Mouse (Mus musculus): ENCODE measurements around the gene Gcnt4. TPM values are rescaled to one million over a fixed set of nuclear protein-coding genes. Genes with fewer than 3 reads are reported as not detected.
"Not testable (repeated sequence)": the region's sequence is repeated elsewhere in the genome, so short reads cannot be mapped to it uniquely, and the experiment has no call there.

The Gcnt4 gene
- 0.10 and 0.12 TPM in 2 replicates for polyA plus RNA-seq (2015; fragmentation: Nextera tagmentation; extraction: Ambion mirVana)

- peak within 1 kb of the TSS; percentile 67 for H3K4me3 ChIP-seq (replicated peaks; ENCODE audit: low read length)
- H3K36me3 ChIP-seq (ENCODE audit: control insufficient read depth, insufficient read depth), result no peaks in the 10 kb centered on the region
- 10% methylated on average over 56 of the region's 56 CpGs for WGBS
- H3K27ac ChIP-seq (ENCODE audit: low read length), result no peak within 1 kb of the TSS
- H3K9ac ChIP-seq (replicated peaks; ENCODE audit: low read depth, low read length), result peak within 1 kb of the TSS; percentile 63
- H3K27me3 ChIP-seq (replicated peaks; ENCODE audit: control insufficient read depth, insufficient read depth, low read length), result peaks cover 21% of the 10 kb centered on the region
- H3K4me2 ChIP-seq (ENCODE audit: low read length), result peak within 1 kb of the TSS; percentile 100
- no peaks in the 10 kb centered on the region for H3K9me3 ChIP-seq (ENCODE audit: control insufficient read depth, low read length)
- peak; percentile 63 for ATAC-seq
- peaks cover 12% of the 10 kb centered on the region for H3K4me1 ChIP-seq (replicated peaks; ENCODE audit: control insufficient read depth, insufficient read depth, low read length)
Measured at GRCm38 (mm10) chr13:96923999-96924961, at the start of gene Gcnt4. Gene Gcnt4, plus strand, starts transcription at chr13:96924689.

GRCm38 (mm10) chr13:96878220-96879057, 46.0 kb upstream of the Gcnt4 start:
- peak; percentile 47; the same call in 1 of the 2 replicates for ATAC-seq
- H3K27me3 ChIP-seq (replicated peaks; ENCODE audit: control insufficient read depth, insufficient read depth, low read length), result no peaks in the 10 kb centered on the region
- H3K36me3 ChIP-seq (ENCODE audit: control insufficient read depth, insufficient read depth), result no peaks in the 10 kb centered on the region
- no peak overlapping the region for H3K9ac ChIP-seq (replicated peaks; ENCODE audit: low read depth, low read length)
- no peak overlapping the region for H3K27ac ChIP-seq (ENCODE audit: low read length)
- 62% methylated on average over 12 of the region's 12 CpGs for WGBS
- H3K4me1 ChIP-seq (replicated peaks; ENCODE audit: control insufficient read depth, insufficient read depth, low read length), result no peaks in the 10 kb centered on the region
- H3K9me3 ChIP-seq (ENCODE audit: control insufficient read depth, low read length), result no peaks in the 10 kb centered on the region
- H3K4me3 ChIP-seq (replicated peaks; ENCODE audit: low read length), result no peak overlapping the region
- H3K4me2 ChIP-seq (ENCODE audit: low read length), result no peak overlapping the region

DNA sequence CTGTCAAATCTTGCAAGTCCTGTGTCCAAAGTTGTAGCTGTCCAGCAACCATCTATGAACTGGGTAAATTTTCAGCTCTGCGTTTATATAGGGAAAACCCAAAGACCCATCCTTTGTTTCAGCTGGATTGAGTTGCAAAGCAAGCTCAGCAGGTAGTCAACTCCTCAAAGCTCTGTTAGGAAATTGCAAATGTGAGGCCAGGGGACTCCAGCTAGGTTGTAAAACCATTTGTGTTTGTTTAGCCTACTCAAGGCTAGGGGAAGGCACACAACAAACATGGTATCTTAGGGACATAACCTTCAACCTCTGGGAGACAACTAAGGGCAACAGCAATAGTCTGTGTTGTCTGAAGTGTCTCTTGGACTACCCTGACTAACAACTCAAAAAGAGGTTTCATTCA, 40.0 kb upstream of the Gcnt4 start:
- H3K4me3 ChIP-seq (replicated peaks; ENCODE audit: low read length), result no peak overlapping the region
- no peaks in the 10 kb centered on the region for H3K4me1 ChIP-seq (replicated peaks; ENCODE audit: control insufficient read depth, insufficient read depth, low read length)
- H3K27ac ChIP-seq (ENCODE audit: low read length), result no peak overlapping the region
- no peak overlapping the region for H3K4me2 ChIP-seq (ENCODE audit: low read length)
- no peaks in the 10 kb centered on the region for H3K9me3 ChIP-seq (ENCODE audit: control insufficient read depth, low read length)
- no peak overlapping the region for H3K9ac ChIP-seq (replicated peaks; ENCODE audit: low read depth, low read length)
- no peaks in the 10 kb centered on the region for H3K36me3 ChIP-seq (ENCODE audit: control insufficient read depth, insufficient read depth)
- H3K27me3 ChIP-seq (replicated peaks; ENCODE audit: control insufficient read depth, insufficient read depth, low read length), result no peaks in the 10 kb centered on the region
- no peak for ATAC-seq
- WGBS, result 45% methylated on average over 1 of the region's 1 CpGs

DNA sequence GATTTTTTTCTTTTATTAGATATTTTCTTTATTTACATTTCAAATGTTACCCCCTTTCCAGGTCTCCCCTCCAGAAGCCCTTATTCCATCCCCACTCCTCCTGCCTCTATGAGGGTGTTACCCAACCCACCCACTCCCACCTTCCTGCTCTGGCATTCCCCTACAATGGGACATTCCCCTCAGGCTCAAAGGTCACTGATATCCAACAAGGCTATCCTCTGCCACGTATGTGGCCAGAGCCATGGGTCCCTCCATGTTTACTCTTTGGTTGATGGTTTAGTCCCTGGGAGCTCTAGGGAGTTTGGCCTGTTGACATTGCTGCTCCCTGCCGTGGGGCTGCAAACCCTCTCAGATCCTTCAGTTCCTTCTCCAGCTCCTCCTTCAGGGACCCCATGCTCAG, 34.5 kb upstream of the Gcnt4 start:
- Histone ChIP-seq H3K4me2 (ENCODE audit: low read length) (no peak overlapping the region), H3K36me3 (ENCODE audit: control insufficient read depth, insufficient read depth) (no peaks in the 10 kb centered on the region), H3K9me3 (ENCODE audit: control insufficient read depth, low read length) (no peaks in the 10 kb centered on the region), H3K27ac (ENCODE audit: low read length) (no peak overlapping the region), H3K4me1 (replicated peaks; ENCODE audit: control insufficient read depth, insufficient read depth, low read length) (no peaks in the 10 kb centered on the region), H3K27me3 (replicated peaks; ENCODE audit: control insufficient read depth, insufficient read depth, low read length) (no peaks in the 10 kb centered on the region), H3K4me3 (replicated peaks; ENCODE audit: low read length) (no peak overlapping the region), H3K9ac (replicated peaks; ENCODE audit: low read depth, low read length) (no peak overlapping the region)
- 68% methylated on average over 2 of the region's 2 CpGs for WGBS
- no peak for ATAC-seq

- no peak overlapping the region for H3K4me3 ChIP-seq (replicated peaks; ENCODE audit: low read length)
- H3K4me2 ChIP-seq (ENCODE audit: low read length), result no peak overlapping the region
- ATAC-seq, result no peak
- no peak overlapping the region for H3K27ac ChIP-seq (ENCODE audit: low read length)
- H3K4me1 ChIP-seq (replicated peaks; ENCODE audit: control insufficient read depth, insufficient read depth, low read length), result no peaks in the 10 kb centered on the region
- H3K9ac ChIP-seq (replicated peaks; ENCODE audit: low read depth, low read length), result no peak overlapping the region
- H3K36me3 ChIP-seq (ENCODE audit: control insufficient read depth, insufficient read depth), result no peaks in the 10 kb centered on the region
- WGBS, result 88% methylated on average over 2 of the region's 2 CpGs
- peaks cover 2% of the 10 kb centered on the region; the same call in 1 of the 2 replicates for H3K9me3 ChIP-seq (ENCODE audit: control insufficient read depth, low read length)
- H3K27me3 ChIP-seq (replicated peaks; ENCODE audit: control insufficient read depth, insufficient read depth, low read length), result no peaks in the 10 kb centered on the region
Measured at GRCm38 (mm10) chr13:96895144-96895543, 29.3 kb upstream of the Gcnt4 start.

GRCm38 (mm10) chr13:96906717-96907116, 17.8 kb upstream of the Gcnt4 start:
- H3K27ac ChIP-seq (ENCODE audit: low read length), result no peak overlapping the region
- WGBS, result 54% methylated on average over 3 of the region's 3 CpGs
- no peaks in the 10 kb centered on the region for H3K4me1 ChIP-seq (replicated peaks; ENCODE audit: control insufficient read depth, insufficient read depth, low read length)
- H3K9ac ChIP-seq (replicated peaks; ENCODE audit: low read depth, low read length), result no peak overlapping the region
- no peak for ATAC-seq
- H3K4me2 ChIP-seq (ENCODE audit: low read length), result no peak overlapping the region
- no peak overlapping the region for H3K4me3 ChIP-seq (replicated peaks; ENCODE audit: low read length)
- H3K36me3 ChIP-seq (ENCODE audit: control insufficient read depth, insufficient read depth), result no peaks in the 10 kb centered on the region
- no peaks in the 10 kb centered on the region for H3K27me3 ChIP-seq (replicated peaks; ENCODE audit: control insufficient read depth, insufficient read depth, low read length)
- no peaks in the 10 kb centered on the region for H3K9me3 ChIP-seq (ENCODE audit: control insufficient read depth, low read length)

GRCm38 (mm10) chr13:96911202-96911601, 13.3 kb upstream of the Gcnt4 start:
- Histone ChIP-seq H3K9me3 (ENCODE audit: control insufficient read depth, low read length) (no peaks in the 10 kb centered on the region), H3K27me3 (replicated peaks; ENCODE audit: control insufficient read depth, insufficient read depth, low read length) (no peaks in the 10 kb centered on the region), H3K4me3 (replicated peaks; ENCODE audit: low read length) (no peak overlapping the region), H3K27ac (ENCODE audit: low read length) (no peak overlapping the region), H3K36me3 (ENCODE audit: control insufficient read depth, insufficient read depth) (no peaks in the 10 kb centered on the region), H3K4me1 (replicated peaks; ENCODE audit: control insufficient read depth, insufficient read depth, low read length) (no peaks in the 10 kb centered on the region), H3K9ac (replicated peaks; ENCODE audit: low read depth, low read length) (no peak overlapping the region), H3K4me2 (ENCODE audit: low read length) (no peak overlapping the region)
- ATAC-seq, result no peak
- 95% methylated on average over 3 of the region's 3 CpGs for WGBS

- not testable (repeated sequence) for H3K9me3 ChIP-seq (ENCODE audit: control insufficient read depth, low read length); H3K36me3 ChIP-seq (ENCODE audit: control insufficient read depth, insufficient read depth); H3K4me2 ChIP-seq (ENCODE audit: low read length); H3K9ac ChIP-seq (replicated peaks; ENCODE audit: low read depth, low read length); ATAC-seq; H3K4me3 ChIP-seq (replicated peaks; ENCODE audit: low read length); H3K27ac ChIP-seq (ENCODE audit: low read length)
- Histone ChIP-seq H3K27me3 (replicated peaks; ENCODE audit: control insufficient read depth, insufficient read depth, low read length) (peaks cover 21% of the 10 kb centered on the region), H3K4me1 (replicated peaks; ENCODE audit: control insufficient read depth, insufficient read depth, low read length) (peaks cover 12% of the 10 kb centered on the region)
- WGBS, result 98% methylated on average over 4 of the region's 4 CpGs
Measured at GRCm38 (mm10) chr13:96923134-96923533, 1.4 kb upstream of the Gcnt4 start.
